8 mouse cellular contexts compared by ENCODE assay signal in genomic region chr1:118311622-118312326, GRCm38 (mm10). TPM values are rescaled to one million over a fixed set of nuclear protein-coding genes. Genes with fewer than 3 reads are reported as not detected.
A peak's percentile ranks its signal among the peaks of the same experiment; 100 is the strongest.
DNase-seq lines count a peak whose midpoint lies in the region; ATAC-seq and TF ChIP-seq lines count a peak whose summit lies in the region.

Gene Tsn, minus strand, starts transcription at chr1:118311739.

- peak; percentile 7 to 21 for DNase-seq in cerebellum, postnatal 14 days
- no peak for DNase-seq in cerebellum, adult 9-10 months
- DNase-seq in Patski (ENCODE audit: low read depth, low spot score), result no peak
- DNase-seq in hindbrain, embryonic 11.5 days (ENCODE audit: low spot score), result no peak
- DNase-seq in liver, embryonic 13.5 days, result no peak
- DNase-seq in neural tube, embryonic 11.5 days (ENCODE audit: low spot score), result no peak
- DNase-seq in right cerebral cortex, adult 18-20 months, result no peak

- ATAC-seq in Patski, result no peak
- ATAC-seq in forebrain, embryonic 12.5 days (ENCODE audit: low FRiP score), result peak; percentile 40
- peak; percentile 69 for ATAC-seq in hindbrain, embryonic 11.5 days (ENCODE audit: low FRiP score)
- no peak for ATAC-seq in liver, embryonic 13.5 days (ENCODE audit: low read depth)
- ATAC-seq in neural tube, embryonic 11.5 days (ENCODE audit: insufficient read depth, low FRiP score, low TSS enrichment), result peak; percentile 35

- H3K36me3 ChIP-seq in forebrain, embryonic 12.5 days (replicated peaks), result peaks cover 7% of the 10 kb centered on the region
- no peaks in the 10 kb centered on the region for H3K36me3 ChIP-seq in hindbrain, embryonic 11.5 days (ENCODE audit: control insufficient read depth, insufficient read depth, low read length)
- peaks cover 10% of the 10 kb centered on the region for H3K36me3 ChIP-seq in liver, embryonic 13.5 days
- no peaks in the 10 kb centered on the region for H3K36me3 ChIP-seq in neural tube, embryonic 11.5 days (ENCODE audit: control insufficient read depth, insufficient read depth, low read length)

- H3K27ac ChIP-seq in forebrain, embryonic 12.5 days, result peak within 1 kb of the TSS; percentile 94
- H3K27ac ChIP-seq in hindbrain, embryonic 11.5 days (ENCODE audit: low read depth, low read length), result peak within 1 kb of the TSS; percentile 72
- peak within 1 kb of the TSS; percentile 86 for H3K27ac ChIP-seq in liver, embryonic 13.5 days
- peak within 1 kb of the TSS; percentile 60 for H3K27ac ChIP-seq in neural tube, embryonic 11.5 days (ENCODE audit: low read depth, low read length)

- H3K4me1 ChIP-seq in forebrain, embryonic 12.5 days, result peaks cover 8% of the 10 kb centered on the region
- no peaks in the 10 kb centered on the region for H3K4me1 ChIP-seq in hindbrain, embryonic 11.5 days (replicated peaks; ENCODE audit: control insufficient read depth, insufficient read depth, low read length)
- H3K4me1 ChIP-seq in liver, embryonic 13.5 days (replicated peaks), result peaks cover 15% of the 10 kb centered on the region
- peaks cover 6% of the 10 kb centered on the region; the same call in 1 of the 2 replicates for H3K4me1 ChIP-seq in neural tube, embryonic 11.5 days (ENCODE audit: control insufficient read depth, insufficient read depth, low read length)

- H3K9ac ChIP-seq in forebrain, embryonic 12.5 days, result peak within 1 kb of the TSS; percentile 83
- peak within 1 kb of the TSS; percentile 86 for H3K9ac ChIP-seq in hindbrain, embryonic 11.5 days (ENCODE audit: low read depth, low read length)
- H3K9ac ChIP-seq in liver, embryonic 13.5 days, result peak within 1 kb of the TSS; percentile 94
- peak within 1 kb of the TSS; percentile 82 for H3K9ac ChIP-seq in neural tube, embryonic 11.5 days (ENCODE audit: low read length)

- peaks cover 9% of the 10 kb centered on the region for H3K27me3 ChIP-seq in Patski
- peaks cover 6% of the 10 kb centered on the region; the same call in 1 of the 2 replicates for H3K27me3 ChIP-seq in forebrain, embryonic 12.5 days
- H3K27me3 ChIP-seq in hindbrain, embryonic 11.5 days (ENCODE audit: control insufficient read depth, insufficient read depth, low read length), result no peaks in the 10 kb centered on the region
- H3K27me3 ChIP-seq in liver, embryonic 13.5 days, result no peaks in the 10 kb centered on the region
- H3K27me3 ChIP-seq in neural tube, embryonic 11.5 days (ENCODE audit: control insufficient read depth, insufficient read depth, low read length), result no peaks in the 10 kb centered on the region

- CTCF ChIA-PET in Patski (lab: Charles Lee), result interaction anchor here (0.9 to 1.6 kb wide), 2 partner anchors 9 to 10 kb away, joined by 3 to 4 read pairs; partner anchors contain the start of gene Nifk

- peak within 1 kb of the TSS; percentile 77 for H3K4me3 ChIP-seq in forebrain, embryonic 12.5 days (replicated peaks)
- H3K4me3 ChIP-seq in hindbrain, embryonic 11.5 days (ENCODE audit: low read depth, low read length), result peak within 1 kb of the TSS; percentile 70
- H3K4me3 ChIP-seq in liver, embryonic 13.5 days (replicated peaks), result peak within 1 kb of the TSS; percentile 81
- H3K4me3 ChIP-seq in neural tube, embryonic 11.5 days (ENCODE audit: low read depth, low read length), result peak within 1 kb of the TSS; percentile 70

- POLR2A ChIA-PET in Patski (lab: Charles Lee), result no interaction called here

- H3K4me2 ChIP-seq in forebrain, embryonic 12.5 days, result peak within 1 kb of the TSS; percentile 70
- H3K4me2 ChIP-seq in hindbrain, embryonic 11.5 days (replicated peaks; ENCODE audit: low read depth, low read length), result peak within 1 kb of the TSS; percentile 42
- peak within 1 kb of the TSS; percentile 69 for H3K4me2 ChIP-seq in liver, embryonic 13.5 days
- H3K4me2 ChIP-seq in neural tube, embryonic 11.5 days (ENCODE audit: low read depth), result peak within 1 kb of the TSS; percentile 52

- in situ Hi-C loops in Patski (cut with MboI; ENCODE audit: low pct_unique_long_range_greater_than_20kb), result no loop called here

- no peaks in the 10 kb centered on the region for H3K9me3 ChIP-seq in forebrain, embryonic 12.5 days
- no peaks in the 10 kb centered on the region for H3K9me3 ChIP-seq in hindbrain, embryonic 11.5 days (ENCODE audit: control insufficient read depth, low read length)
- H3K9me3 ChIP-seq in liver, embryonic 13.5 days (replicated peaks), result no peaks in the 10 kb centered on the region
- no peaks in the 10 kb centered on the region for H3K9me3 ChIP-seq in neural tube, embryonic 11.5 days (ENCODE audit: control insufficient read depth, low read length)

- WGBS in forebrain, embryonic 12.5 days, result 58% methylated on average over 12 of the region's 12 CpGs
- WGBS in hindbrain, embryonic 11.5 days, result 59% methylated on average over 12 of the region's 12 CpGs
- WGBS in liver, embryonic 13.5 days (ENCODE audit: insufficient replicate concordance), result 39% methylated on average over 12 of the region's 12 CpGs
- 61% methylated on average over 12 of the region's 12 CpGs for WGBS in neural tube, embryonic 11.5 days

- TF ChIP-seq CTCF in Patski (IDR thresholded peaks at IDR 0.05), result no peak

RNA-seq across cellular contexts. Expression of gene Tsn, which starts in this region (rescaled TPM):
- polyA plus RNA-seq in Patski (2021), result 143 TPM
- polyA plus RNA-seq in forebrain, embryonic 12.5 days (2016; fragmentation: Nextera tagmentation; extraction: Ambion mirVana), result 433 and 438 TPM in 2 replicates
- polyA plus RNA-seq in hindbrain, embryonic 11.5 days (2014; fragmentation: Nextera tagmentation; extraction: Ambion mirVana), result 439 and 466 TPM in 2 replicates
- 201 and 248 TPM in 2 replicates for polyA plus RNA-seq in liver, embryonic 13.5 days (2015; fragmentation: Nextera tagmentation; extraction: Ambion mirVana)
- polyA plus RNA-seq in neural tube, embryonic 11.5 days (2014; fragmentation: Nextera tagmentation; extraction: Ambion mirVana), result 382 and 397 TPM in 2 replicates

Comparison
In these comparisons a context has a peak if more than half of its experiments do, and no peak if none do; other contexts are left out.
1. DNase-seq: peak in cerebellum, postnatal 14 days (2 of 2); none in cerebellum, adult 9-10 months (single experiment), Patski (single experiment), hindbrain, embryonic 11.5 days (single experiment), liver, embryonic 13.5 days (single experiment), neural tube, embryonic 11.5 days (single experiment) and right cerebral cortex, adult 18-20 months (single experiment).
2. ATAC-seq: peak in forebrain, embryonic 12.5 days (single experiment), hindbrain, embryonic 11.5 days (single experiment) and neural tube, embryonic 11.5 days (single experiment); none in Patski (single experiment) and liver, embryonic 13.5 days (single experiment).
3. Peak in every context shown above with its lines, with median percentiles within 50 percentile points of each other: H3K27ac ChIP-seq, H3K4me2 ChIP-seq, H3K4me3 ChIP-seq and H3K9ac ChIP-seq.